Mouse (Mus musculus) limb, embryonic 13.5 days (tissue): ENCODE data around the gene Pdss2. TPM values are rescaled to one million over a fixed set of nuclear protein-coding genes. Genes with fewer than 3 reads are reported as not detected.

ENCODE experiments used
- ATAC-seq: fragments of 200-750 bp; cut with Nextera tagmentation; 2 replicates; pipeline ENCODE4 v1.8.0; 2017; ENCODE audit warnings: low read depth, moderate number of reproducible peaks, moderate TSS enrichment; ENCODE audit not compliant: low FRiP score
- H3K27ac ChIP-seq: fragments of 300-500 bp; sonication (generic); 2 replicates; pipeline ENCODE4 v1.5.1; 2015; ENCODE audit warnings: inconsistent platforms, mild to moderate bottlenecking, moderate library complexity
- H3K27me3 ChIP-seq: fragments of 300-500 bp; sonication (generic); 2 replicates; pipeline ENCODE4 v1.6.1; 2015; ENCODE audit warnings: mild to moderate bottlenecking, inconsistent platforms
- H3K36me3 ChIP-seq: fragments of 300-500 bp; sonication (generic); 2 replicates; pipeline ENCODE4 v1.6.1; 2015; ENCODE audit warnings: inconsistent platforms, mild to moderate bottlenecking, moderate library complexity
- H3K4me1 ChIP-seq: fragments of 300-500 bp; sonication (generic); 2 replicates; pipeline ENCODE4 v1.6.1; 2015; ENCODE audit warnings: inconsistent platforms
- H3K4me2 ChIP-seq: fragments of 300-500 bp; sonication (generic); replicated peaks from 2 replicates; pipeline ENCODE4 v1.6.1; 2015; ENCODE audit warnings: inconsistent platforms, mild to moderate bottlenecking, moderate library complexity
- H3K4me3 ChIP-seq: fragments of 300-500 bp; sonication (generic); 2 replicates; pipeline ENCODE4 v1.5.1; 2015; ENCODE audit warnings: moderate library complexity, mild to moderate bottlenecking, inconsistent platforms
- H3K9ac ChIP-seq: fragments of 300-500 bp; sonication (generic); 2 replicates; pipeline ENCODE4 v1.6.1; 2015; ENCODE audit warnings: mild to moderate bottlenecking, inconsistent platforms
- H3K9me3 ChIP-seq: fragments of 300-500 bp; sonication (generic); 2 replicates; pipeline ENCODE4 v1.6.1; 2016; ENCODE audit warnings: inconsistent platforms
- WGBS: fragments of 180-500 bp; shearing (Covaris S2); methylation state at CpG from one replicate; pipeline ENCODE4 v1.1.7; 2015; 5-methylcytosine and 5-hydroxymethylcytosine counted together
- polyA plus RNA-seq: library from polyadenylated mRNA; unstranded; fragments of >200 nt; fragmentation: Nextera tagmentation; extraction: Ambion mirVana; gene quantifications from 2 replicates; pipeline ENCODE4 v1.2.1, GENCODE M21; 2015

Pdss2 gene
- 10.7 and 12.7 TPM in 2 replicates for polyA plus RNA-seq

- no peaks in the 10 kb centered on the region for H3K36me3 ChIP-seq
- H3K27ac ChIP-seq: peak within 1 kb of the TSS; percentile 90
- peak within 1 kb of the TSS; percentile 62 for H3K4me3 ChIP-seq
- WGBS: under 1% methylated on average over 50 of the region's 50 CpGs
- H3K9me3 ChIP-seq: no peaks in the 10 kb centered on the region
- peak within 1 kb of the TSS; percentile 97 for H3K9ac ChIP-seq
- no peaks in the 10 kb centered on the region for H3K27me3 ChIP-seq
- peak within 1 kb of the TSS; percentile 75 for H3K4me2 ChIP-seq
- H3K4me1 ChIP-seq: peaks cover 13% of the 10 kb centered on the region; the same call in 1 of the 2 replicates
- ATAC-seq: peak; percentile 98
These were observed at the start of gene Pdss2 for GRCm38 (mm10) chr10:43220910-43221625. TSS of gene Pdss2 (plus strand) at chr10:43221486.

GRCm38 (mm10) chr10:43172066-43172465 is 49.2 kb upstream of the Pdss2 start:
- Histone ChIP-seq H3K27ac (no peak overlapping the region), H3K9ac (0 out of 2 replicates have a peak overlapping the region, but pooled peaks have one; percentile 87)
- WGBS: 2% methylated on average over 7 of the region's 7 CpGs

GRCm38 (mm10) chr10:43172554-43172953 is 48.7 kb upstream of the Pdss2 start:
- 2% methylated on average over 8 of the region's 8 CpGs for WGBS
- H3K36me3 ChIP-seq: no peaks in the 10 kb centered on the region
- peak overlapping the region; percentile 89 for H3K4me3 ChIP-seq
- no peaks in the 10 kb centered on the region for H3K9me3 ChIP-seq
- ATAC-seq: no peak
- peaks cover 26% of the 10 kb centered on the region for H3K27me3 ChIP-seq
- H3K9ac ChIP-seq: peak overlapping the region; percentile 87
- peak overlapping the region; percentile 84 for H3K4me2 ChIP-seq
- no peak overlapping the region; the same call in 1 of the 2 replicates for H3K27ac ChIP-seq
- H3K4me1 ChIP-seq: peaks cover 48% of the 10 kb centered on the region

More at GRCm38 (mm10) chr10:43172066-43172465, 49.2 kb upstream of the Pdss2 start:
- no peak for ATAC-seq
- Histone ChIP-seq H3K36me3 (no peaks in the 10 kb centered on the region), H3K9me3 (no peaks in the 10 kb centered on the region), H3K4me1 (peaks cover 52% of the 10 kb centered on the region), H3K4me2 (peak overlapping the region; percentile 84), H3K4me3 (peak overlapping the region; percentile 89), H3K27me3 (peaks cover 23% of the 10 kb centered on the region)

GRCm38 (mm10) chr10:43173141-43173827 is 48.0 kb upstream of the Pdss2 start:
- Histone ChIP-seq H3K9me3 (no peaks in the 10 kb centered on the region), H3K27me3 (peaks cover 32% of the 10 kb centered on the region), H3K27ac (peak overlapping the region; percentile 79), H3K4me2 (peak overlapping the region; percentile 84), H3K36me3 (no peaks in the 10 kb centered on the region), H3K4me1 (peaks cover 40% of the 10 kb centered on the region), H3K4me3 (peak overlapping the region; percentile 89), H3K9ac (peak overlapping the region; percentile 87)
- ATAC-seq: peak; percentile 33
- WGBS: under 1% methylated on average over 53 of the region's 53 CpGs

- Histone ChIP-seq H3K4me3 (peak overlapping the region; percentile 89), H3K4me2 (peak overlapping the region; percentile 84), H3K27ac (peak overlapping the region; percentile 79), H3K9me3 (no peaks in the 10 kb centered on the region), H3K4me1 (peaks cover 38% of the 10 kb centered on the region), H3K9ac (peak overlapping the region; percentile 87), H3K27me3 (peaks cover 35% of the 10 kb centered on the region), H3K36me3 (no peaks in the 10 kb centered on the region)
- peak; percentile 53 for ATAC-seq
- under 1% methylated on average over 36 of the region's 38 CpGs for WGBS
These were observed 47.4 kb upstream of the Pdss2 start for GRCm38 (mm10) chr10:43173828-43174325.

- Histone ChIP-seq H3K27me3 (peaks cover 36% of the 10 kb centered on the region), H3K9me3 (no peaks in the 10 kb centered on the region), H3K4me3 (peak within 1 kb of the TSS; percentile 89), H3K36me3 (no peaks in the 10 kb centered on the region), H3K27ac (peak within 1 kb of the TSS; percentile 79), H3K4me1 (peaks cover 32% of the 10 kb centered on the region), H3K4me2 (peak within 1 kb of the TSS; percentile 84), H3K9ac (peak within 1 kb of the TSS; percentile 87)
- under 1% methylated on average over 84 of the region's 91 CpGs for WGBS
- peak; percentile 80 for ATAC-seq
These were observed 46.7 kb upstream of the Pdss2 start, which contains the start of the genes Sobp and 9030612E09Rik for GRCm38 (mm10) chr10:43174326-43175155. TSS of gene Sobp (minus strand) at chr10:43174530. TSS of gene 9030612E09Rik (plus strand) at chr10:43174704.

GRCm38 (mm10) chr10:43175156-43175601 is 46.1 kb upstream of the Pdss2 start:
- no peaks in the 10 kb centered on the region for H3K9me3 ChIP-seq
- H3K27me3 ChIP-seq: peaks cover 36% of the 10 kb centered on the region
- ATAC-seq: no peak
- no peak overlapping the region for H3K27ac ChIP-seq
- H3K4me3 ChIP-seq: peak overlapping the region; percentile 89
- peak overlapping the region; percentile 84 for H3K4me2 ChIP-seq
- WGBS: under 1% methylated on average over 18 of the region's 18 CpGs
- H3K9ac ChIP-seq: peak overlapping the region; percentile 87
- H3K4me1 ChIP-seq: peaks cover 29% of the 10 kb centered on the region
- H3K36me3 ChIP-seq: no peaks in the 10 kb centered on the region

GRCm38 (mm10) chr10:43180313-43180912 is 40.9 kb upstream of the Pdss2 start:
- no peaks in the 10 kb centered on the region for H3K9me3 ChIP-seq
- H3K9ac ChIP-seq: no peak overlapping the region
- no peak overlapping the region for H3K4me2 ChIP-seq
- no peak overlapping the region for H3K27ac ChIP-seq
- H3K36me3 ChIP-seq: no peaks in the 10 kb centered on the region
- ATAC-seq: no peak
- H3K27me3 ChIP-seq: peaks cover 32% of the 10 kb centered on the region
- WGBS: 59% methylated on average over 5 of the region's 5 CpGs
- H3K4me1 ChIP-seq: peaks cover 6% of the 10 kb centered on the region
- H3K4me3 ChIP-seq: no peak overlapping the region

GRCm38 (mm10) chr10:43200206-43200605 is 21.1 kb upstream of the Pdss2 start:
- no peak overlapping the region for H3K4me3 ChIP-seq
- no peaks in the 10 kb centered on the region for H3K4me1 ChIP-seq
- H3K27ac ChIP-seq: no peak overlapping the region
- H3K36me3 ChIP-seq: no peaks in the 10 kb centered on the region
- H3K27me3 ChIP-seq: no peaks in the 10 kb centered on the region
- H3K9me3 ChIP-seq: no peaks in the 10 kb centered on the region
- no peak overlapping the region for H3K4me2 ChIP-seq
- no peak overlapping the region for H3K9ac ChIP-seq
- WGBS: 88% methylated on average over 2 of the region's 2 CpGs
- no peak for ATAC-seq

- no peak overlapping the region for H3K27ac ChIP-seq
- H3K4me2 ChIP-seq: no peak overlapping the region
- H3K4me3 ChIP-seq: no peak overlapping the region
- no peaks in the 10 kb centered on the region for H3K36me3 ChIP-seq
- WGBS: 71% methylated on average over 3 of the region's 3 CpGs
- no peak for ATAC-seq
- no peaks in the 10 kb centered on the region for H3K4me1 ChIP-seq
- no peaks in the 10 kb centered on the region for H3K9me3 ChIP-seq
- no peaks in the 10 kb centered on the region for H3K27me3 ChIP-seq
- no peak overlapping the region for H3K9ac ChIP-seq
These were observed 17.4 kb upstream of the Pdss2 start for GRCm38 (mm10) chr10:43203865-43204264.

GRCm38 (mm10) chr10:43211866-43212265 is 9.4 kb upstream of the Pdss2 start:
- H3K27ac ChIP-seq: no peak overlapping the region
- no peaks in the 10 kb centered on the region for H3K27me3 ChIP-seq

More at GRCm38 (mm10) chr10:43211866-43212265, 9.4 kb upstream of the Pdss2 start:
- Histone ChIP-seq H3K9me3 (0 out of 2 replicates have a peak, but pooled peaks cover 3% of the 10 kb centered on the region), H3K9ac (no peak overlapping the region), H3K36me3 (no peaks in the 10 kb centered on the region), H3K4me1 (no peaks in the 10 kb centered on the region), H3K4me2 (no peak overlapping the region), H3K4me3 (no peak overlapping the region)
- no peak for ATAC-seq
- WGBS: 35% methylated on average over 6 of the region's 6 CpGs
